Mouse (Mus musculus): ENCODE measurements around the gene Lsm6.

GRCm38 (mm10) chr8:78847240-78847639 is 26.3 kb upstream of the Lsm6 start:
- no peak for TF ChIP-seq POLR2A (IDR thresholded peaks at IDR 0.05; ENCODE audit: low read depth, low read length)
- no peak for TF ChIP-seq CTCF (IDR thresholded peaks at IDR 0.05; ENCODE audit: extremely low read depth, insufficient read depth, insufficient read length, insufficient replicate concordance)

Measured in spleen, adult 2 months (tissue).